Mouse (Mus musculus): ENCODE measurements around the gene Ric3. TPM values are rescaled to one million over a fixed set of nuclear protein-coding genes. Genes with fewer than 3 reads are reported as not detected.

The Ric3 gene
- polyA plus RNA-seq, 1 experiment, result 0.31 TPM

GRCm38 (mm10) chr7:109010720-109011595, 72.2 kb downstream of the Ric3 start:
- TF ChIP-seq FLI1 (IDR thresholded peaks at IDR 0.05; ENCODE audit: low read length), result no peak
- no peak for TF ChIP-seq GATA1 (IDR thresholded peaks at IDR 0.05; ENCODE audit: borderline replicate concordance, low read length)
- no peak overlapping the region for H3K4me3 ChIP-seq (replicated peaks)
- no peaks in the 10 kb centered on the region for H3K9me3 ChIP-seq
- peaks cover 50% of the 10 kb centered on the region for H3K27me3 ChIP-seq (replicated peaks)
- no peaks in the 10 kb centered on the region for H3K36me3 ChIP-seq (replicated peaks; ENCODE audit: low read length)
- H3K4me1 ChIP-seq, result no peaks in the 10 kb centered on the region

GRCm38 (mm10) chr7:109009260-109009659, 73.9 kb downstream of the Ric3 start:
- Histone ChIP-seq H3K9me3 (no peaks in the 10 kb centered on the region), H3K27me3 (replicated peaks) (peaks cover 47% of the 10 kb centered on the region), H3K4me3 (replicated peaks) (no peak overlapping the region)

GRCm38 (mm10) chr7:109003653-109004052, 79.5 kb downstream of the Ric3 start:
- TF ChIP-seq FLI1 (IDR thresholded peaks at IDR 0.05; ENCODE audit: low read length), result no peak
- TF ChIP-seq GATA1 (IDR thresholded peaks at IDR 0.05; ENCODE audit: borderline replicate concordance, low read length), result no peak
- peaks cover 6% of the 10 kb centered on the region for H3K27me3 ChIP-seq (replicated peaks)
- no peaks in the 10 kb centered on the region for H3K4me1 ChIP-seq
- no peaks in the 10 kb centered on the region for H3K36me3 ChIP-seq (replicated peaks; ENCODE audit: low read length)
- no peaks in the 10 kb centered on the region for H3K9me3 ChIP-seq
- no peak overlapping the region for H3K4me3 ChIP-seq (replicated peaks)

More at GRCm38 (mm10) chr7:109009260-109009659, 73.9 kb downstream of the Ric3 start:
- TF ChIP-seq FLI1 (IDR thresholded peaks at IDR 0.05; ENCODE audit: low read length), result no peak
- no peak for TF ChIP-seq GATA1 (IDR thresholded peaks at IDR 0.05; ENCODE audit: borderline replicate concordance, low read length)
- no peaks in the 10 kb centered on the region for H3K4me1 ChIP-seq
- H3K36me3 ChIP-seq (replicated peaks; ENCODE audit: low read length), result no peaks in the 10 kb centered on the region

- TF ChIP-seq FLI1 (IDR thresholded peaks at IDR 0.05; ENCODE audit: low read length) (no peak), GATA1 (IDR thresholded peaks at IDR 0.05; ENCODE audit: borderline replicate concordance, low read length) (no peak)
- peaks cover 5% of the 10 kb centered on the region for H3K27me3 ChIP-seq (replicated peaks)
Measured at GRCm38 (mm10) chr7:109001971-109002370, 81.2 kb downstream of the Ric3 start.

GRCm38 (mm10) chr7:109000315-109000954, 82.7 kb downstream of the Ric3 start:
- H3K4me1 ChIP-seq, result no peaks in the 10 kb centered on the region
- TF ChIP-seq FLI1 (IDR thresholded peaks at IDR 0.05; ENCODE audit: low read length) (no peak), GATA1 (IDR thresholded peaks at IDR 0.05; ENCODE audit: borderline replicate concordance, low read length) (no peak)
- peaks cover 3% of the 10 kb centered on the region for H3K27me3 ChIP-seq (replicated peaks)
- no peak overlapping the region for H3K4me3 ChIP-seq (replicated peaks)
- H3K9me3 ChIP-seq, result no peaks in the 10 kb centered on the region
- H3K36me3 ChIP-seq (replicated peaks; ENCODE audit: low read length), result no peaks in the 10 kb centered on the region

More at GRCm38 (mm10) chr7:109001971-109002370, 81.2 kb downstream of the Ric3 start:
- H3K36me3 ChIP-seq (replicated peaks; ENCODE audit: low read length), result no peaks in the 10 kb centered on the region
- no peaks in the 10 kb centered on the region for H3K9me3 ChIP-seq
- H3K4me1 ChIP-seq, result no peaks in the 10 kb centered on the region
- H3K4me3 ChIP-seq (replicated peaks), result no peak overlapping the region

GRCm38 (mm10) chr7:108996156-108996555, 87.0 kb downstream of the Ric3 start:
- H3K27me3 ChIP-seq (replicated peaks), result peaks cover under 1% of the 10 kb centered on the region
- H3K4me1 ChIP-seq, result no peaks in the 10 kb centered on the region
- H3K4me3 ChIP-seq (replicated peaks), result no peak overlapping the region
- no peak for TF ChIP-seq GATA1 (IDR thresholded peaks at IDR 0.05; ENCODE audit: borderline replicate concordance, low read length)
- no peak for TF ChIP-seq FLI1 (IDR thresholded peaks at IDR 0.05; ENCODE audit: low read length)
- H3K9me3 ChIP-seq, result no peaks in the 10 kb centered on the region
- no peaks in the 10 kb centered on the region for H3K36me3 ChIP-seq (replicated peaks; ENCODE audit: low read length)

GRCm38 (mm10) chr7:108993881-108994291, 89.2 kb downstream of the Ric3 start:
- TF ChIP-seq FLI1 (IDR thresholded peaks at IDR 0.05; ENCODE audit: low read length), result no peak
- no peak for TF ChIP-seq GATA1 (IDR thresholded peaks at IDR 0.05; ENCODE audit: borderline replicate concordance, low read length)
- Histone ChIP-seq H3K4me1 (no peaks in the 10 kb centered on the region), H3K27me3 (replicated peaks) (peaks cover 3% of the 10 kb centered on the region), H3K36me3 (replicated peaks; ENCODE audit: low read length) (no peaks in the 10 kb centered on the region), H3K4me3 (replicated peaks) (no peak overlapping the region), H3K9me3 (no peaks in the 10 kb centered on the region)

- TF ChIP-seq FLI1 (IDR thresholded peaks at IDR 0.05; ENCODE audit: low read length), result no peak
- TF ChIP-seq GATA1 (IDR thresholded peaks at IDR 0.05; ENCODE audit: borderline replicate concordance, low read length), result no peak
- no peaks in the 10 kb centered on the region for H3K36me3 ChIP-seq (replicated peaks; ENCODE audit: low read length)
- peaks cover 3% of the 10 kb centered on the region for H3K27me3 ChIP-seq (replicated peaks)
- no peaks in the 10 kb centered on the region for H3K4me1 ChIP-seq
- no peak overlapping the region for H3K4me3 ChIP-seq (replicated peaks)
- no peaks in the 10 kb centered on the region for H3K9me3 ChIP-seq
Measured at GRCm38 (mm10) chr7:108993230-108993629, 89.9 kb downstream of the Ric3 start.

GRCm38 (mm10) chr7:108991207-108991606, 91.9 kb downstream of the Ric3 start:
- Histone ChIP-seq H3K4me1 (no peaks in the 10 kb centered on the region), H3K9me3 (no peaks in the 10 kb centered on the region), H3K36me3 (replicated peaks; ENCODE audit: low read length) (no peaks in the 10 kb centered on the region), H3K4me3 (replicated peaks) (no peak overlapping the region), H3K27me3 (replicated peaks) (peaks cover 3% of the 10 kb centered on the region)
- TF ChIP-seq FLI1 (IDR thresholded peaks at IDR 0.05; ENCODE audit: low read length) (no peak), GATA1 (IDR thresholded peaks at IDR 0.05; ENCODE audit: borderline replicate concordance, low read length) (no peak)

Data from megakaryocyte, embryonic 14.5 days (primary cell).